Mouse (Mus musculus) testis, adult 2 months (tissue): Measurements from ENCODE around the gene Grap2.

Source experiments
- CTCF ChIP-seq: fragments of 200-500 bp; IDR thresholded peaks from 2 replicates; pipeline ENCODE4 v1.5.1; 2012; ENCODE audit warnings: low read depth, mild to moderate bottlenecking, inconsistent platforms, low read length, moderate library complexity; ENCODE audit not compliant: control insufficient read depth, insufficient read depth, insufficient replicate concordance
- POLR2A ChIP-seq: fragments of 200-500 bp; IDR thresholded peaks from 2 replicates; pipeline ENCODE4 v1.6.1; 2012; ENCODE audit warnings: low read depth, mild to moderate bottlenecking, inconsistent platforms, low read length, moderate library complexity; ENCODE audit not compliant: control insufficient read depth

GRCm38 (mm10) chr15:80685603-80685895 lies 113.2 kb downstream of the Grap2 start:
- TF ChIP-seq CTCF (no peak), POLR2A (no peak)
